Mouse (Mus musculus) thymus, postnatal 14 days (tissue): Measurements from ENCODE around the gene Gm4756.
A peak's percentile ranks its signal among the peaks of the same experiment; 100 is the strongest.
"Not testable (repeated sequence)": the region's sequence is repeated elsewhere in the genome, so short reads cannot be mapped to it uniquely, and the experiment has no call there.

Experiments
- DNase-seq: peaks from one replicate; pipeline ENCODE4 v3.0.0; 2021

Gm4756 gene

DNA sequence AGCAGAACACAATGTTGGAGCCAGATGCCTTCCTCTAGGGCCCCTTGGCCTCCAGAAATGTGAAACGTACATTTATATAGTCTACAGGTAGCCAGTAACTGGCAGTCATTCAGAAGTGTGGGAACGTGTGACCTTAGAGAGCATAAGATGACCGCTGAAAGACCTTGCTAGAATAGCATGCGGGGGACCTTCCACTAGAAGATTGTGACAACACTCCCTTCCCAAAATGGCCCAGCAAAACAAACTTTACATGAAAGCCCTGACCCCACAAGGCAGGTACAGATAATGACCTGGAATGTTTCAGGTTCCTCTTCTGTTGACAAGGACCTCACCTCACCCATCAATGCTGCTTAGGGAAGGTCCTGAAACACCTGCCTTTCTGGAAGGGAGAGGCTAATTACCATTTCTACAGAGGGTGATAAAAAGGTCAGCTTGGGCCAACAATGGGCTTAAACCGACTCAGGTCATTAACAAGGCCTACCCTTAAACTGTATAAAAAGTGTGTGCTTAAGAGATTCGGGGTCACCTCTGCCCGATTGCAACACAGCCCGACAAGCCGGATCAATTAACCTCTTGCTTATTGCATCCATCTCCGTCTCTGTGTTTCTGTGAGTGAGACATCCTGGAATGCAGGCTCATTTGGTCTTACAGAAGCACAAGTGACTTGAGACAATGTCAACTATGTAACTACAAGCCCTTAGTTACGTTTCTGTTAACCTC lies at the start of gene Gm4756:
Gm4756 (minus strand) TSS at position 51 of the 720 bp plus-strand sequence.
- no peak for DNase-seq

DNA sequence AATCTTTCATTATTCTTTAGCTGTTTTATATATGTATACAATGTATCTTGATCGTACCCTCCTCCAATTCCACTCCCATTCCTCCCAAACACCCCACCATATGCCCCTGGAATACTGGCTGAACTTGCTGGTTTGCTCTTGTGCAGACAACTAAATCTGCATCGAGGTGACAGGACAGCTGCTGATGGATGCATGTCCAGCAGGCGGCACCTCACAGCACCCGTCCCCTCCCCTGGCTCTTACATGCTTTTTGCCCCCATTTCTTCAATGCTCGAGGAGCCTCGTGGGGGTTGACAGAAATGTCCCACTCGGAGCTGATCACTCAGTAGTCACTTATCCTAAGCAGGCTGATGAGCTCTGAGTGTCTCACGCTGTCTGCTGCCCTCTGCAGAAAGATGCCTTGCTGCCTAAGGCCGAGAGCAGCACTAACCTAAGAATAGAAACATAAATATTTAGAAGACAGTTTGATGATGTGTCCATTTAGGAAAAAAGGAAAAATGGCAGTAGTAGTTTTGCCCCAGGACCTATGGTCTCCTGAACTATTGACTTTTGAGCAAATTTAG lies 45.5 kb upstream of the Gm4756 start:
- DNase-seq: no peak

DNA sequence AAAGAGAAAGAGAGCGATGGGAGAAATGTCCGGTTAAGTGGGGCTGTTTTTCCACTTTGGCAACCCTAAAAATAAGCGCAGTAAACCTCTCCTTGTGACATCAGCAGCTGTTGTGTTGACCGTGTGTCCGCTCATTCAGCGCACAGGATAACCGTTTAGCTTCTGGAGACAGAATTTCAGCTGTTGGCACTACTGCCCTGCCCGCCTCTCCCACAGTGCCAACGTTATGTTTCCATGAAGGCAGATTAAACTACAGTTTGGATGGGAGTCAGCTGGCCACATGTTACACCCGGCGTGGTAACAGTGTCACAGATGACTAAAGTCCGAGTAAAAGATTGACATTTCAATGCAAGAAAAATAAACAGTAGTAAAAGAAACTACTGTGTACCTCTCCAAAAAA lies 45.0 kb upstream of the Gm4756 start:
- no peak for DNase-seq

DNA sequence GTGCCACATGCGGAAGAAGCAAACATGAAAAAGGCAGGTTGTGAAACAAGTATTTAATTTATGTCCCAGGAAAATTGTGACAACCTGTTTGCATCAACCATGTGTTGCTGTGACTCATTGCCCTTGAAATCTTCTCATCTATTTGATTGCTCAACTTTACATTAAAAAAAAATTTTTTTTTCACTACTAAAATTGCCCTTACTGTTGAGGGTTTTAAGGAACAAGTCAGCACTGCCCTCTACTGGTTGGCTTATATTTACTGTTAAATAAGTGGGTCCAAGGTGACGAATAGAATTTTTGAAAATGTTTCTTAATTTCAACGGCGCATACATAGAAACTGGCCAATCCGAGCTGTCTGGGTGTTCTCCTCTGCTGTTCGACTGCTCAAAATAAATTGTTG lies 44.4 kb upstream of the Gm4756 start:
- peak; percentile 19 for DNase-seq

DNA sequence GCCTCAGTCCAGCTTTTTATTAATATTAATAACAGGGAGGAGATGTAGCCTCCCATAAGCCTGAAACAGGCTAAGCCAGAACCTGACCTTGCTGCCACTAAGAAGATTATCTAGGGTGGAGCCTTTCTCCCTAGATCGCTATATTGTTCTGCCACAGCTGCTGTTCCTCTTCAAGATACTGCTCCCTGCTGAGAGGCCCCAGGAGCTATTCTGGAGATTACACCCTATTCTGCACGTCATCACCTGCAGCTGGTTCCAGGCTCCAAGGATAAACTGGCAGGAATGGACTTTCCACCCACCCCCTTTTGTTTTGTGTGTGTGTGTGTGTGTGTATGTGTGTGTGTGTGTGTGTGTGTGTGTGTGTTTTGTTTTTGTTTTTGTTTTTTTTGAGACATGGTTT lies 38.8 kb upstream of the Gm4756 start:
- DNase-seq: not testable (repeated sequence)

DNA sequence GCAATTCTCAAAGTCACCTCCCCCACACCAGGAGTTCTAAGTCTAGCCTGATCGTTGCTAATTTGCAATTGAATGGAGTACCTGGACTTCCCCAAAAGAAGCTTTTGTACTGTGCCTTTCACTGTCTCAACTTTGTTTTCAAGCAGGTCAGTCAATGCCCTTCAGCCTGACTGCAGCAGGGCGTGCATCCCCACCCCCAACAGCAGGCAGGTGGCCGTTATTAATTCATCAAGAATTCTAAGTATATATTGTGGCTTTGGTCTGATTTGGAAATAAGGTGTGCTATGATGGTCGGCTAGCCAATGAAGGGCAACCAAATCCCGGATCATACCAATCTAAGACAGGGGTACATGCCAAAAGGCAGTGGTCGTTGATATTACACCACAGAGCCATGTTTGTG lies 38.3 kb upstream of the Gm4756 start:
- DNase-seq: not testable (repeated sequence)

DNA sequence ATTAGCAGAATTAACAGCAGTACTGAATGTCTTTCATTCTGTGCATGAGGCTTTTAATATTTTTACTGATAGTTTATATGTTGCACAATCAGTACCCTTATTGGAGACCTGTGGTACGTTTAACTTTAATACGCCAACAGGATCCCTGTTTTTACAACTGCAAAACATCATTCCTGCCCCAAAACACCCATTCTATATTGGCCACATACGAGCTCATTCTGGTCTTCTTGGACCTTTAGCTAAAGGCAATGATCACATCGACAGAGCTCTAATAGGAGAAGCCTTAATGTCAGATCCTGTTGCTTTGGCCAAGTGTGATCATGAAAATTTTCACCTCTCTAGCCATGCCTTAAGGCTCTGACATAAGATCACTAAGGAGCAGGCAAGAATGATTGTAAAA lies 37.1 kb upstream of the Gm4756 start:
- not testable (repeated sequence) for DNase-seq

DNA sequence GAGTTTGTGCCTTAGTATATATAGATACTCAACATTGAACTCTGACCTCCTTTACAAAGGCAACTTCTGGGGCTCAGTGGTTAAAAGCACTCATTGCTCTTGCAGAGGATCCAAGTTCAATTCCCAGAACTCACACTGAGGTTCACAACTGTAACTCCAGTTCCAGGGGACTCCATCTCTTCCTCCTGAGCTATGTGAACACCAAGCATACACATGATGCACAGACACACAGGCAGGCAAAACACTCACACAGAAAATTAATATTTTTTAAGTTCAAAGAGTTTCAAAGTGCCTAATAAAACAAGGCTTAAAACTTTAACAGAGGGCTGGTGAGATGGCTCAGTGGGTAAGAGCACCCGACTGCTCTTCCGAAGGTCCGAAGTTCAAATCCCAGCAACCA lies 34.2 kb upstream of the Gm4756 start:
- DNase-seq: no peak

DNA sequence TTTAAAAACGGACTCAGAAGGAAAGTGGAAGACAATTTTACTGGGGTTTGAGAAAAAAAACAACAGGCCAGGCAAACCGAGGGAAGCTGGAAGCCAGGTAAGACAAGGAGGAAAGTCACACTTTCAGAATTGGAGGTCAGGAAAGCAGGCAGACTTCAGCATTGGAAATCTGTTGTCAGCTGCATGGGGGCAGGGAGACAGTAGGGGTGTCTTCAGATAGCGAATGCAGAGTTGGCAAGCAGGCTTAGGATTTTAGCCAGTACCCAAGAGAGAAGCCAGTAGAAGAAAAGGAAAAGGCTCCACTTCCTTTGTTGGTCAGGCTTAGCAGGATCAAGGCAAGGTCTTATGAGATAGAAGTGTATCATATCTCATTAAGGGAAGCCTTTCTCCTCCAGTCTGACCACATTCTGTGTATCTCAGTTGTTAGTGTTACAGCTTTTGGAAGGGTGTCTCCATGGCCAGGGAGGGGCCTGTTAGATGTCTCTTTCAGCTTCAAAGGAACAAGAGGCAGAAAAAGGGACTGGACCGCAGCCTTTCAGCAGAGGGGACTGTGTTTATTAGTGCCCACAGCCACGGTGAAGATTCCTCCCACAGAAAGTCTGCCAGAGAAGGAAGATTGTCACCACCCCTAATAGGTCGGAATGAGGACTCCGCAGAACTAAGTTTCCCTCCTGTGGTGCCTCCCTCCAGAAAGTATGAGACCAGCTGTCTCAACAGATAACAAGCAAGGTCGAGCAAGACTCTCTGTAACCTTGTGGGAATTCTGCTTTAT lies 33.2 kb upstream of the Gm4756 start:
- no peak for DNase-seq

DNA sequence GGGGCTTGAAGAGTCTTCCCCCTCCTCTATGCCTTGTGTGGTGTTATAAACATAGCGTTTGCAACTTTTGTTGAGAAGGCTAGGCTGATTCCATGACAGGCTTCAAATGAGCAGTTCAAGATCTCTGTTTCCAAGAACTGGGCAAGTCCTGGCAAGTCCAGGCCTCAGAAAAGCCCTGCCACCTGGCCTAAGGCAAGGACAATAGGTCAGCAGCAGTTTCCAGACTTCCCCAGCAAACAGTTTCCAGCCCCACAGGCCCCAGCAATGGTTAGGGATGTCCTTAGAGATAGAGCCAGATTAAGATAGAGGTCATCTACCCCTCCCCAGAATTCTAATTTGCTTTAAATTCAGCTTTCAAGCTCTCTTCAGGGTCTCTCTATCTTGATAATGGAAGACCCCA lies 32.5 kb upstream of the Gm4756 start:
- no peak for DNase-seq

DNA sequence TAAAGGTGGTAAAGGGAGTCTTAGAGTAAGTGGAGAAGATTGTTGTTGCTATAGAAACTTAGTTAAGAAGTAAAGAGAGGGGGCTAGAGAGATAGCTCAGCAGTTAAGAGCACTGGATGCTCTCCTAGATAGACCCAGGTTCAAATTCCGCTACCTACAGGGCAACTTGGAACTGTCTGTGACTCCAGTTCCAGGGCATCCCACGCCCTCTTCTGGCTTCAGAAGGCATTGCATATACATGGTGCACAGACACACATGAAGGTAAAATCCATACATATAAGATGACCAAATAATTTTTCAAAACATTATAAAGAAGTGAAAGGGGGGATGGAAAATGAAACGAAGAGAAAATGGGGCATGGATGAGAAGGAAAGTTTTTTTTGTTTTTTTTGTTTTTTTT lies 30.2 kb upstream of the Gm4756 start:
- no peak for DNase-seq

DNA sequence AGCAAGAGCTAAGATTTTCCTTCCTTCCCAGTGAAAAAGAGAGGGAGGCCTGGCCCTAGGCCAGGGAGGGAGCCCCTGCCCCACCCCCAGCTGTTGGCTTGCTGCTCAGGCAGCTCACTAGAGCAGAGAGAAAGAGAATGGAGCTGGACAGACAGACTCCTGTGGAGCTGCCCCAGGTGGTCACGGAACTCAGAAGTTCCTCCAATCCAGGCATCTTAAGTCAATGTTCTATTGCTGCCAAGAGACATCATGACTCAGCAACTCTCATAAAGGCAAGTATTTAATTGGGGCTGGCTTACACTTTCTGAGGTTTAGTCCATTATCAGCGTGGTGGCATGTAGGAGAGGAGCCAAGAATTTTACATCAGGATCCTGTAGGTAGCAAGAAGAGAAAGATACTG lies 25.4 kb upstream of the Gm4756 start:
- no peak for DNase-seq

DNA sequence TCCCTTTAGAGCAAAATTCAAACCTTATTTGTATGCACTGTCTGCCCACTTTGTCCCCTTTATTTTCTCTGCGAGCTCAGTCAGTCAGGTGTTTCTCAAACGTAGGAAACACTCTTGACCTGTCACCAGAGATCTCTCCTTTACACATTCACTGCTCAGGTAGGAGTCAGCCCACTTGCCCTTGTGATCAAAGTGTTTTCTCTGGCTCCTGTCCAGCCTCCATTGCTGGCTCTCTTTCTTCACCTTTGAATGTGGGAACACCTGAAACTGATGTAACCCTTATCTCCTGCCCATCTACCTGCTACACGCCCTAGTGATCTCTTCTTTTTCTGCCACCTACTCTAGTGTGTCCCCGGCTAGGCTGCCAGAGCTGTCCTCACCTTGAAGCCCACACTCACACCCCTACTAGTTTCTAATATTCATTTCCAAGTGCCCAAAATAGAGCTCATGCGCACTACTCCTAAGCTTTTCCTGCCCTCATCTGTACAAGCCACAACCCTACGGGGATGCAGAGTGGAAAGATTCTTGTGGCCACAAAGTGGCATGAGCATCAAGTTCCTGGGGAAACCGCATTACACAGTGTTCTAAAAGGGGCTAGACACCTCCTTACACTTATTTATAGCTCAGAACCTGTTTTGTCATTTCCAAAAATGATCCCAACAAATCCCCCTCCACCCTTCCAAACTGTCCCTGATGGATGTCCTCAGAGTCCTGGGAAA lies 24.8 kb upstream of the Gm4756 start:
- no peak for DNase-seq

DNA sequence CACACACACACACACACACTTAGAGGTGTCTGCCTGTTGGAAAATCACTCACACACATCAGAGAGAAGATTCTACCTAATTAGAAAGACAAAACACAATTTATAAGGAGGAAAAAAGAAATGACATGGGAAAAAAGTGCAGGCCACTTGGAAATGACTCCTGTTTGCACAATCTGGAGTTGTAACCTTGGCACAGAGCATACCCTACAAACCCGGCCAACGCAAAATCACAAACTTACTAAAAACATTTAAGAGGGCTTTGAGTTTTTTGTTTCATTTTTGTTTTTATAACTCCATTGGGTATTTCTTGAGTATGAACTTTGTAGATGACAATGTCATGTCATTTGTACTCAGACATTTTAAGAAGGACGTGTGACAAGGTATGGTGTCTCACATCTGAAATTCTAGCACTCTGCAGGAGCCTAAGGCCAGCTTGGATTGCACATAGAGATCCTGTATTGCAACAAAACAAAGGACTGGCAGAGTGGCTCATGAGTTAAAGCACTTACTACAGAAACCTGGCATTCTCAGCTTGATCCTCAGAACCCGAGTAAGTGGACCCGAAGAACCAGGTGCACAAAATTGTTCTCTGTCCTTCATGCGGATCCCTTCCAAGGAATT lies 22.2 kb upstream of the Gm4756 start:
- DNase-seq: no peak

DNA sequence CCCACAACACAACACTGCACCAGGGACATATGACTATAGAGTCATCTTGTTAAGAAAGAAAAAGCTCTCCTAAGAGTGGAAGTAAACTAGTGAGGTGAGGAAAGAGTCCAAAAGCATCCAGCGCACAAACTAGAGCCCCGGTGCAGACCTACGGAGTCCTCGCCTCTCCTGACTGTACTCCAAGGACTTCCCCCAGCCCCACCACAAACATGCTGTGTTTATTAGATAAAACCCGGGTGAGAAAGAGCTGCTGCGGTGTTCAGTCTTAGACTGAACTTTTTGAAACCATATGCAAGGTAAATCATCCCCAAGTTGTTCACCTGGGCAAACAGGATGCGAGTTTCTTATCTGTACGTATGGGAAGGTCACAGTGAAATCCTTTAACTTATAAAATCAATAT lies 21.5 kb upstream of the Gm4756 start:
- DNase-seq: no peak

DNA sequence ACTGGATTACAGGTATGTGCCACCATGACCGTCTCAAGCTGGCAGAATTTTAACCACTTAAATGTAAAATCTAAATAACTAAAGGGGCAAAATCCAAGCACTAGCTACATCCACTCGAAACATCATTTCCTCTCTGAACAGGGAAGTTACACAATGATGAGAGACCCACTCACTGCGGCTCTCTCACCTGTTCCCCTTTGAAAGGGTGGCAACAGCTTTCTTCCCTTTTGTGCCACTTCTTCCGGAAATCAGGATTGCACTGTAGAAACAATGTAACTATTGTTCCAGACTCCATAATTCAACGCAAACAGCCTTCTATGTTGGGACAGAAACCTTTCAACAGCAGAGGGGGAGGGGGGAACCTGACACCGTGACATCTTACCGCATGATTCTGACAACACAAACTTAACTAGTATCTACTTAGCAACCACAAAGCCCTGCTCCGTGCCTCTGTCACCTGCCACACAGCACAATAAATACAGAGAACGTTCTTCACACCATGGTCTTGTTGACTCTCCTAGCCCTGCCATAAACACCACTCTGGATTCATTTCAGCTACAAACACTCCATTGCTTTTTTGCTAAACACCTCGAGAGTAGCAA lies 18.5 kb upstream of the Gm4756 start:
- DNase-seq: no peak

DNA sequence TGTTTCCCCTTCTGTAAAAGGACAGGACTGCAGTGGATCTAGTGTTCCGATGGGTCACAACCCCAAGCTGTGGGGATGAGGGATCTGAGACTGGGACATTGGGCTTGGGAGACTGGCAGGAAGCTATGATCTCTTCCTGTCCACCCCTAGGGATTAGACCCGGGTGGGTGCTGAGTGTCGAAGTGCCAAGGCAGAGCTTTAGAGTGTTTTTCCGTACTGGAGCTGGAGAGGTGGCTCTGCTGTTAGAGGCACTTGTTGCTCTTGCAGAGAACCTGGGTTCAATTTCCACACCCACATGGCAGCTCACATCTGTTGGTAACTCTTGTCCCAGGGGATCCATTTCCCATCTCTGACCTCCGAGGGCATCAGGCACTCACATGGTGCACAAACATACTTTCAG lies 16.6 kb upstream of the Gm4756 start:
- DNase-seq: no peak

DNA sequence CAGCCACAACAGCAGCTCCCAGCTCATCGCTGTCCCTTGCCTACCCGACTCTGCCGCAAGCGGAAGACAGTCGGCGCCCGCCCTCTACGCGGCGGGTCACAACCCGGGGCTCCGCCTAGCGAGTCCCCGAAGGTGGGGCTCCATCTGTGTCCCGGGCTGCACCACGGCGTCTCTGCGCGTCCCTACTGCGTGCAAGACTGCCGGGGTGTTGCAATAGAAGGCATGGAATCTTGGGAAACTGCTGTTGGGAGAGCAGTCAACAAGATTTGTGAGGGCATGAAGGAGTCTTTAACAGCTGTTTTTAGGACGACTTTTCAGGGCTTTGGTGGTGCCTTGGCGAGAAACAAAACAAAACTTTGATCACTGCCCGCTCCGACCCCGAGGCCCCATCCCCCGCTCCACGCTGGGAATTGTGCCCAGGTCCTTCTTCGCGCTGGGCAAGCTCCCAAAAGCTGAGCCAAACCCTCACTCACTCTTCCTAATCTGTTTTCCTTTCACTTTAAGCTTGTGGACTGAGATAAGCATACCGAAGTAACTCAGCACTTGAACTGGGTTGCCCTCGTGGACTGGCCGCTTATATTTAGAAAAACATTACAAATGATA lies 15.4 kb upstream of the Gm4756 start, which contains the start of gene Dhrs7:
Dhrs7 (minus strand) TSS at position 175 of the 603 bp plus-strand sequence.
- DNase-seq: peak; percentile 90

DNA sequence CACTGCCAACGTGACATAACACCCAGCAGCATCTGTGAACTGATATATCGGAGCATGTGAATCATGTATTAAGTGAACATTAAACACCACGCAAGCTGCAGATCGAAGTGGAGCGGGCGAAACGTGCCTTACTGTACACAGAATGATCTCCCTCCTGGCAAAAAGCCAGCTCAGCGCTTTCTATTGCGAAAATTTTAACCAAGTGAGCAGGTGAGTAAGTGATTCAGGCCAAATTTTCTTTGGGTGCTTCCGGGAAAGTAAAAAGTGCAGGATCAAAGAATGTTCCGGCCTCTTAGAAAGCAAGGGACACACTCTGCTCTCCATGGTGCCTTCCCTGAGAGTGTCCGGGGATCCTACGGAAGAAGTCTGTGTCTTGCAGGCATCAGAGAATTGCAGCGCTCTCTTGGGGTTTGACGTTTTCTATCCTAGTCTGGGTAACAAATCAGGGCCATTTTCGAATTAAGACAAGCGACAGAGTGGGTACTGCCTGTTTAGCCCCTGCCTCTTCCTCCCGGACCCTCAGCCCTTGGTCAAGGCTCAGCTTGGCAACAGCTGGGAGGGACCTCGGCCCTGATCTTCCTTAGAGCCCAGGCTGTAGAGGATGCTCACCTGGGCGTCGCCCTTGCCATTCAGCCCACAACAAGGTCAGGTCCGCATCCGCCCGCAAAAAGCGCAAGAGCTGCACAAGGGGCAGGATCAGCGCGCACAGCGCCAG lies 14.7 kb upstream of the Gm4756 start:
- DNase-seq: peak; percentile 13

DNA sequence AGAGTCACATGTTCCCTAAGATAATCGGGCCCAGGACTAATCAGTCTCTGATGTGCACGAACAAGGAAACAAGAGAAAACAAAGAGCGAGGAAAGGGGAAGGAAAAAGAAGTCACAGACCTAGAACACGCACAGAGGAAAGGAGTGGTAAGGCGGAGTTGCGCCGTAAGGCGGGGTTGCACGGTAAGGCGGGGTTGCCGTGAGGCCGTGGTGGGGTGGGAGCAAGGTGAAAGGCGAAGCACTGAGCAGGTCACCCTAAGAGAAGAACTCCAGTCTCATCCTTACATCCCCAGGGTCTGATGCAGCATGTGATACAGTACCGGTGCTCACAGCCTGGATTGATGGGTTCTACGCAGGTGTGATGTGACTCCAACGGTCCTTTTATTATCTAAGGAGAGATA lies 6.3 kb upstream of the Gm4756 start:
- DNase-seq: no peak

DNA sequence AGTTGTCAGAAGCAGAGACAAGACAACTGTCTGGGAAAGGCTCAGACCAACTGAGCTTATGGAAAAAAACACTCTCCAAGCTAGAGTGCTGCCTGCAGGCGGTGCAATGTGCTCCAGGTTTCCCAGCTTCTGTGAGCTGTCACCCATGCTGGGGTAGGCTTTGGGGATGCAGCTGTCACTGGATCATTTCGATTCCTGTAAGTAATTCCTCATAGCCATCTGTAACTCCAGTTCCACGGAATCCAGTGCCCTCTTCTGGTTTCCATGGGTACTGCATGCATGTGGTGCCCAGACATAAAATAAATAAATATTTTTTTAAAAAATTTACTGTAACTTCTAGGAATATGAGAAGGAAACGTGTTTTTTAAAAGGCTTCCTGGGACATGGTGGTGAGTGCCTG lies 5.2 kb upstream of the Gm4756 start:
- peak; percentile 39 for DNase-seq
